19 mouse cellular contexts compared by ENCODE assay signal in the genomic region with DNA sequence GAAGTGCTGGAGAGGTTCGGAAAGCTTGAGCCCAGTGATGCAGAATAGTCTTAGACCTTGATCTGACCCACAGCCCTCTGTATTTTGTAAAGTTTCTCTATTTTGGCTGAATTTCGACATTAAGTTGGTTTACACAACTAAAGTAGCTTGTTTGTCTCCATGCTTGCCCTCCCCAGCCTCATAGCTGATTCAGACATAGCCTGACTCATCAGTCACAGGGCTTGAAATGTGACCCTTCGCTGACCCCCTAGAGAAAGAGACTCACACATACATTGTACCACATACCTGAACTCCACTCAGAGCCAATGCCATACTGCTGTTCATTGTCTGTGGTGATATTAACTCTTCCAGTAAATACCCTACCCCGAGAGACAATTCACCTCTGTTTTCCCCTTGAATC. TPM values are rescaled to one million over a fixed set of nuclear protein-coding genes. Genes with fewer than 3 reads are reported as not detected.
"Had no signal": no experiment of that assay in that cellular context is flagged by ENCODE, and none has a peak within 500 bp of the region (broad histone marks: within the 10 kb centered on the region; RNA-seq: fewer than 3 reads in every experiment).

No protein-coding gene starts in this region.

- H3K9ac ChIP-seq: kidney, embryonic 15.5 days; liver, embryonic 13.5 days; midbrain, embryonic 12.5 days; stomach, embryonic 15.5 days had no signal

- H3K4me1 ChIP-seq: kidney, embryonic 15.5 days; liver, embryonic 13.5 days; midbrain, embryonic 12.5 days; stomach, embryonic 15.5 days had no signal

- H3K36me3 ChIP-seq: kidney, embryonic 15.5 days; liver, embryonic 13.5 days; midbrain, embryonic 12.5 days; stomach, embryonic 15.5 days had no signal

- ATAC-seq: midbrain, embryonic 16.5 days had no signal

- H3K4me2 ChIP-seq: kidney, embryonic 15.5 days; liver, embryonic 13.5 days; midbrain, embryonic 12.5 days; stomach, embryonic 15.5 days had no signal

- H3K27ac ChIP-seq: kidney, embryonic 15.5 days; left cerebral cortex, adult 2 months; liver, embryonic 13.5 days; midbrain, embryonic 12.5 days; stomach, embryonic 15.5 days had no signal

- H3K27me3 ChIP-seq: kidney, embryonic 15.5 days; liver, embryonic 13.5 days; midbrain, embryonic 12.5 days; stomach, embryonic 15.5 days had no signal

- H3K9me3 ChIP-seq: kidney, embryonic 15.5 days; midbrain, embryonic 12.5 days; stomach, embryonic 15.5 days had no signal

- DNase-seq: kidney, adult 8-10 months; kidney, postnatal 10 days; kidney, postnatal 36 days; layer of hippocampus, postnatal 36 days; liver, embryonic 13.5 days; lung, adult 2 months; lung, postnatal 14 days; lung, postnatal 4 days; right cerebral cortex, postnatal 14 days; spleen, adult 18-20 months; thymus, postnatal 25 days had no signal

- H3K4me3 ChIP-seq: kidney, embryonic 15.5 days; left cerebral cortex, adult 2 months; liver, embryonic 13.5 days; midbrain, embryonic 12.5 days; myocyte; stomach, embryonic 15.5 days had no signal

RNA-seq across cellular contexts. Expression of a gene that starts 19.6 kb away (rescaled TPM):
- total RNA-seq: megakaryocyte-erythroid progenitor cell, adult 5-6 weeks; monocyte, adult 5-6 weeks had no signal
